Mouse (Mus musculus) urinary bladder, adult 2 months (tissue): Measurements from ENCODE around the gene Gm10197. TPM values are rescaled to one million over a fixed set of nuclear protein-coding genes. Genes with fewer than 3 reads are reported as not detected.

Experiments used
- polyA plus RNA-seq: library from polyadenylated mRNA; depleted of rRNA; stranded (reverse); fragments of >200 nt; gene quantifications from 2 replicates; pipeline ENCODE4 v1.2.3, GENCODE M21; 2012; rRNA removed

Gene Gm10197
- polyA plus RNA-seq, 1 experiment: not detected

Other genes starting within 250 kb of the Gm10197 start
- gene Add3, start 231.3 kb downstream of the Gm10197 start, polyA plus RNA-seq: 95.8 and 110 TPM in 2 replicates
- 37.6 and 43.3 TPM in 2 replicates for gene Mxi1, start 61.2 kb downstream of the Gm10197 start, polyA plus RNA-seq
- gene Smndc1, start 18.8 kb upstream of the Gm10197 start, polyA plus RNA-seq: 26.1 and 28.5 TPM in 2 replicates
- 5.6 and 7.3 TPM in 2 replicates for gene Dusp5, start 157.3 kb upstream of the Gm10197 start, polyA plus RNA-seq
- 32.8 and 33.7 TPM in 2 replicates for gene Nutf2-ps1, start 217.3 kb upstream of the Gm10197 start, polyA plus RNA-seq
- 16.8 and 23.6 TPM in 2 replicates for gene Smc3, start 228.6 kb upstream of the Gm10197 start, polyA plus RNA-seq